Mouse (Mus musculus) heart, embryonic 15.5 days (tissue): ENCODE results near the gene Kri1. TPM values are rescaled to one million over a fixed set of nuclear protein-coding genes. Genes with fewer than 3 reads are reported as not detected.
A peak's percentile ranks its signal among the peaks of the same experiment; 100 is the strongest.

Source experiments
- ATAC-seq: fragments of 200-750 bp; cut with Nextera tagmentation; replicated peaks from 2 replicates; pipeline ENCODE4 v1.8.0; 2017; ENCODE audit warnings: low read depth, moderate TSS enrichment; ENCODE audit not compliant: insufficient number of reproducible peaks, insufficient read depth, low FRiP score
- H3K27ac ChIP-seq: fragments of 300-500 bp; sonication (generic); 2 replicates; pipeline ENCODE4 v1.5.1; 2015; ENCODE audit warnings: mild to moderate bottlenecking, inconsistent platforms
- H3K27me3 ChIP-seq: fragments of 300-500 bp; sonication (generic); 2 replicates; pipeline ENCODE4 v1.6.1; 2015; ENCODE audit warnings: inconsistent platforms
- H3K36me3 ChIP-seq: fragments of 300-500 bp; sonication (generic); 2 replicates; pipeline ENCODE4 v1.6.1; 2015; ENCODE audit warnings: mild to moderate bottlenecking, inconsistent platforms
- H3K4me1 ChIP-seq: fragments of 300-500 bp; sonication (generic); replicated peaks from 2 replicates; pipeline ENCODE4 v1.6.1; 2015; ENCODE audit warnings: inconsistent platforms
- H3K4me2 ChIP-seq: fragments of 300-500 bp; sonication (generic); 2 replicates; pipeline ENCODE4 v1.6.1; 2015; ENCODE audit warnings: inconsistent platforms, mild to moderate bottlenecking, moderate library complexity
- H3K4me3 ChIP-seq: fragments of 300-500 bp; sonication (generic); 2 replicates; pipeline ENCODE4 v1.5.1; 2015; ENCODE audit warnings: mild to moderate bottlenecking, inconsistent platforms
- H3K9ac ChIP-seq: fragments of 300-500 bp; sonication (generic); 2 replicates; pipeline ENCODE4 v1.6.1; 2015; ENCODE audit warnings: mild to moderate bottlenecking, inconsistent platforms
- H3K9me3 ChIP-seq: fragments of 300-500 bp; sonication (generic); replicated peaks from 2 replicates; pipeline ENCODE4 v1.6.1; 2016; ENCODE audit warnings: inconsistent platforms
- WGBS: fragments of 180-500 bp; shearing (Covaris S2); methylation state at CpG from one replicate; pipeline ENCODE4 v1.1.7; 2015; ENCODE audit warnings: mixed read lengths; 5-methylcytosine and 5-hydroxymethylcytosine counted together
- polyA plus RNA-seq: library from polyadenylated mRNA; unstranded; fragments of >200 nt; fragmentation: Nextera tagmentation; extraction: Ambion mirVana; gene quantifications from 2 replicates; pipeline ENCODE4 v1.2.1, GENCODE M21; 2015

Kri1 gene
- polyA plus RNA-seq, 1 experiment from 2014 or later = 10.4 TPM

DNA sequence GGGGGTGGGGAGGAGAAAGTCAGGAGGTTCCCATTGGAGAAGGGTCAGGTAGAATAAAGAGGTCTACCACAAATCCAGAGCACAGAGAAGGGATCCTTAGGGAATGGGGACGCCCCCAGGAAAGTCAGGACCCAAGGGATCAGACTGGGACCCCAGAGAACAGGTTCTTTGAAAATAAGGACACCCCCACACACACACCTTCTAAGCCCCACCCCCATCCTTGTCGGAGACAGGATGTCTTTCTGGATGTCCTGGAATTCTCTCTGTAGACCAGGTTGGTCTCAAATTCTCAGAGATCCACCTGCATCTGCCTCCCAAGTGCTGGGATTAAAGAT, 1.5 kb upstream of the Kri1 start:
- H3K9ac ChIP-seq = no peak overlapping the region

DNA sequence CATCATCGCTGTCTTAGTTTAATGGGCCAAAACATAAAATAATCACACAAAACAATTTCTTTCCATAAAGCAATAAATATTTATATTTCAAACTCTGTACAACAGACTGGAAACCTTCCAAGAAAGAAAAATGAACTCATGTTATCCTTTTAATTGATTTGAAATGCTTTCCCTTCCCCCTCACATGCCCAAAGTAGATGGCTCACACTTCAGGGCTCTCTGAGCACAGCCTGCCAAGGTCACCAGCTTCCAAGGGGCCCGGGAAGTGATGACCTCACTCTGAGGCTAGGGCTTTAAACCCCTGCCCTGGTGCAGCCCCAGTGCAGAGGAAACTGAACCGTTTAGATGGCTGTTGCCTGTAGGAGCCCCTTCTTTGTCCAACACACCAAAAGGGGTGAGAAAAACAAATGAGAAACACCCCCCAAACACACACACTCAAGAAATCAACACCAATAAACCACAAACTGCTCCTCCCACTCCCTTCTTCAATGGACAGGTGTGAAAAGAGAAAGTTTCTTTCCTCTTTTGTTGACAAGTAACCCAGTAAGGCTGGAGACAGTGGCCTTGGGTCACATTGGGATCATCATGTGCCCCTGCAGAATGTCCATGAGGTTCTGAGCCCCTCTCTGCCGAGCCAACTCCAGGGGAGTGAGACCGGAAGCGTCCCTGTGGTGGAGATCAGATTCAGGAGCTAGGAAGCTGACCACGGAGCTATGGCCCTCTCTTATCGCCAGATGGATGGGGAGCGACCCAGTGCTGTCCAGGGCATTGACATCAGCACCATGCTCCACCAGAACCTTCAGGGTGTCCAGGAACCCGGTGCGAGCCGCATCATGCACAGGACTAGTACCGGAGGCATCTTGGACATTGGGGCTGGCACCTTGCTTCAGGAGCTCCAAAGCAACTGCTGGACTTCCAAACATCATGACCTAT, 901 bp upstream of the Kri1 start:
- ATAC-seq = no peak
- Histone ChIP-seq H3K9ac (peak overlapping the region; percentile 49), H3K27me3 (no peaks in the 10 kb centered on the region), H3K4me3 (peak overlapping the region; percentile 78), H3K9me3 (no peaks in the 10 kb centered on the region), H3K4me1 (peaks cover 35% of the 10 kb centered on the region), H3K27ac (peak overlapping the region; percentile 94), H3K4me2 (peak overlapping the region; percentile 74), H3K36me3 (peaks cover 10% of the 10 kb centered on the region; the same call in 1 of the 2 replicates)
- WGBS = 66% methylated on average over 13 of the region's 13 CpGs

More for the DNA sequence above, 1.5 kb upstream of the Kri1 start:
- ATAC-seq = no peak
- H3K36me3 ChIP-seq = peaks cover 4% of the 10 kb centered on the region; the same call in 1 of the 2 replicates
- peak overlapping the region; percentile 74 for H3K4me2 ChIP-seq
- peak overlapping the region; percentile 78 for H3K4me3 ChIP-seq
- peaks cover 35% of the 10 kb centered on the region for H3K4me1 ChIP-seq
- H3K9me3 ChIP-seq = no peaks in the 10 kb centered on the region
- 72% methylated on average over 2 of the region's 2 CpGs for WGBS
- H3K27ac ChIP-seq = peak overlapping the region; percentile 94; the same call in 1 of the 2 replicates
- H3K27me3 ChIP-seq = no peaks in the 10 kb centered on the region

DNA sequence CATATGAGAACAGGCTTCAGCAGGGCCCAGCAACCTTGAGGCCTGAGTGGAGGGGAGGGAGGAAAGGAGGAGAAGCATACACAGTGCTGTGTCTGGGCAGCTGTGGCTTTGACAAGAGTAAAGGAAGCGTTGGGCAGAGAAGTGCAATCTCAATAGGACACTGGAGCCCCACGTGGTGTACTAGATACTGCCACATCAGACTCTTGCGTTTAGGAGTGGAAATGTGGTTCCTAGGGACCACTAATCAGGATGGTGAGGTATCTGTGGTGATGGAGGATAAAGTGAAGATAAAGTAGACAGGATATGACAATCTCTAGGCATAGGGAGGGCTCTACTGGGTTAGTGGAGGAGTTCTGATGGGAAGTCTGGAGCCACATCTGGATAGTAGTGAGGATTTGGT, 1.0 kb downstream of the Kri1 start:
- peak overlapping the region; percentile 79 for H3K4me2 ChIP-seq
- H3K9me3 ChIP-seq = no peaks in the 10 kb centered on the region
- peak overlapping the region; percentile 78 for H3K4me3 ChIP-seq
- peak overlapping the region; percentile 77; the same call in 1 of the 2 replicates for H3K9ac ChIP-seq
- H3K4me1 ChIP-seq = peaks cover 35% of the 10 kb centered on the region
- no peak overlapping the region for H3K27ac ChIP-seq
- no peaks in the 10 kb centered on the region for H3K27me3 ChIP-seq
- peaks cover 23% of the 10 kb centered on the region for H3K36me3 ChIP-seq
- ATAC-seq = no peak
- 36% methylated on average over 3 of the region's 3 CpGs for WGBS

GRCm38 (mm10) chr9:21283994-21284393, 3.8 kb downstream of the Kri1 start:
- Histone ChIP-seq H3K9me3 (no peaks in the 10 kb centered on the region), H3K9ac (no peak overlapping the region), H3K4me3 (no peak overlapping the region), H3K36me3 (peaks cover 49% of the 10 kb centered on the region), H3K27me3 (no peaks in the 10 kb centered on the region), H3K27ac (no peak overlapping the region), H3K4me2 (no peak overlapping the region), H3K4me1 (peaks cover 17% of the 10 kb centered on the region)
- no peak for ATAC-seq
- 83% methylated on average over 3 of the region's 3 CpGs for WGBS

DNA sequence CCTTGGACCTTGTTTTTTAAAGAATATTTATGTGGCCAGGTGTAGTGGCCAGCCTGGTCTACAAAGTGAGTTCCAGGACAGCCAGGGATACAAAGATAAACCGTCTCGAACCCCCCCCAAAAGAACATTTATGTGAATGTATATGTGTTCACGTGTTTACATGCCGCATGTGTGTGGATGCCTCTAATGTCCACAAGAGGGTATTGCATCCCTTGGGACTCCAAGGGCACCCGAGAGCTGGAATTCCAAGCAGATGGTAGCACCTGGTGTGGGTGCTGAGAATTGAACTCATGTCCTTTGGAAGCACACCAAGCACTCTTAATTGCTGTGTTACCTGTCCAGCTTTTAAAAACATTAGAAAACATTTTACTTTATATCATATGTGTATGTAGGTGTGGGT, 4.2 kb downstream of the Kri1 start:
- Histone ChIP-seq H3K4me1 (peaks cover 13% of the 10 kb centered on the region), H3K27ac (no peak overlapping the region), H3K27me3 (no peaks in the 10 kb centered on the region), H3K9me3 (no peaks in the 10 kb centered on the region), H3K4me3 (no peak overlapping the region), H3K4me2 (no peak overlapping the region), H3K9ac (no peak overlapping the region), H3K36me3 (peaks cover 53% of the 10 kb centered on the region)
- no peak for ATAC-seq
- WGBS = 90% methylated on average over 5 of the region's 5 CpGs

DNA sequence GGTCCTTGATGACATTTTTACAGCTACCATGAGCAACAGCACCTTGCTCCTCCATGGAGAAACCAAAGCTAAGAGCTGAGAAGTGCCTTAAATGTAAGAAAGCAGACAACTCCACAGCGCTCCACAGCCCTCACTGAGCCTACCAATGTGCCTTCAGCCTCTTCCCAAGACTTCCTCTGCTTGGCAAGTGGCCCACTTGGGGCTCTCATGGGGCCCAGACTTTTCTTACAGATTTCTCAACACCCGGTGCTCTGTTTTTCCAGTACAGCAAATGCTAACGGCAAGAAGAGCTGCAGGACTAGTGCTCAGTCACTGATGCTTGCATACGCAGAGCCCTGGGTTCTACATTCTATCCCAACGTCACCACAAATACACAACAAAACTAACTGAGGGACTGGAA, 10.0 kb downstream of the Kri1 start:
- no peak overlapping the region for H3K4me2 ChIP-seq
- 90% methylated on average over 5 of the region's 5 CpGs for WGBS
- H3K4me1 ChIP-seq = peaks cover 19% of the 10 kb centered on the region
- no peak for ATAC-seq
- H3K27ac ChIP-seq = no peak overlapping the region
- no peak overlapping the region for H3K9ac ChIP-seq
- no peaks in the 10 kb centered on the region for H3K9me3 ChIP-seq
- H3K4me3 ChIP-seq = no peak overlapping the region
- H3K27me3 ChIP-seq = no peaks in the 10 kb centered on the region
- H3K36me3 ChIP-seq = peaks cover 91% of the 10 kb centered on the region

GRCm38 (mm10) chr9:21276307-21276706, 11.5 kb downstream of the Kri1 start:
- H3K4me3 ChIP-seq = no peak overlapping the region
- no peaks in the 10 kb centered on the region for H3K27me3 ChIP-seq
- no peak for ATAC-seq
- no peak overlapping the region for H3K4me2 ChIP-seq
- H3K9me3 ChIP-seq = no peaks in the 10 kb centered on the region
- H3K27ac ChIP-seq = no peak overlapping the region
- H3K9ac ChIP-seq = no peak overlapping the region
- peaks cover 92% of the 10 kb centered on the region for H3K36me3 ChIP-seq
- H3K4me1 ChIP-seq = peaks cover 19% of the 10 kb centered on the region
- 85% methylated on average over 8 of the region's 8 CpGs for WGBS

- Histone ChIP-seq H3K36me3 (peaks cover 92% of the 10 kb centered on the region), H3K9me3 (no peaks in the 10 kb centered on the region), H3K9ac (no peak overlapping the region), H3K4me3 (no peak overlapping the region), H3K4me2 (no peak overlapping the region), H3K27me3 (no peaks in the 10 kb centered on the region), H3K4me1 (peaks cover 19% of the 10 kb centered on the region), H3K27ac (no peak overlapping the region)
- no peak for ATAC-seq
- WGBS = 82% methylated on average over 12 of the region's 12 CpGs
Measured at GRCm38 (mm10) chr9:21275727-21276126, 12.0 kb downstream of the Kri1 start.

DNA sequence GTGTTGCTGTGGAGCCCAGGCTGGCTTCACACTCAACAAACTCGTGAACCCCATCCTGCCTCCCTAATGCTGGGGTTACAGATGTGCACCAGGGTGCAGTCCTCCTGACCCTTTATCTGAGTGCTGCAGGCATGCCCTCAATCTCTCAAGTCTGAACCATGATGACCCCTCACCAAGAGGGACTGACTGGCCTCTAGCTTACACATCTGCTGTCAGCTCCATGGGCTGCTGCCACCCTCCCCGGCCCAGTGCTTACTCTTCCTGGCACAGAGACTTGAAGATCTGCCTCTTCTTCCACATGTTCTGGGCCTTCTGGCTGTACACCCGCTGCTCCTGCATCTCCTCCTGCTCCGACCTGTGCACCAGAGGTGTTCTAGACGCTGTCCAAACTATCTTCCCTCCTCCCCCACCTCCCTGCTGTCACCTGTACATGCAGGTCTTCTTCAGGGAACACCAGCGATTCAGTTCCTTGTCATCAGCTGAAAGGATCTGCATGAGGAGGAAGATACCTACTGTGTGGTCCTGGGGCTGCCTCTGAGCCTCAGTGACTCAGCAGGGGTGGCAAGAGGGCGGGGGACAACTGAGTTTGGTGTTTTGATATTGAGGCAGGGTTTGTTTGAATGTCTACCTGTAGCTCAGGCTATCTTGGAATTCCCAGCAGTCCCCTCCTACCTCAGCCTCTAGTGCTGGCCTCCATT, 12.6 kb downstream of the Kri1 start:
- no peak for ATAC-seq

GRCm38 (mm10) chr9:21274336-21274735, 13.4 kb downstream of the Kri1 start:
- Histone ChIP-seq H3K36me3 (peaks cover 93% of the 10 kb centered on the region), H3K27ac (peak overlapping the region; percentile 38)
- 51% methylated on average over 3 of the region's 3 CpGs for WGBS

More for the DNA sequence above, 12.6 kb downstream of the Kri1 start:
- Histone ChIP-seq H3K27me3 (no peaks in the 10 kb centered on the region), H3K9me3 (no peaks in the 10 kb centered on the region), H3K4me3 (no peak overlapping the region), H3K36me3 (peaks cover 93% of the 10 kb centered on the region), H3K9ac (no peak overlapping the region), H3K4me2 (no peak overlapping the region), H3K27ac (peak overlapping the region; percentile 38; the same call in 1 of the 2 replicates), H3K4me1 (peaks cover 19% of the 10 kb centered on the region)
- WGBS = 77% methylated on average over 7 of the region's 7 CpGs

DNA sequence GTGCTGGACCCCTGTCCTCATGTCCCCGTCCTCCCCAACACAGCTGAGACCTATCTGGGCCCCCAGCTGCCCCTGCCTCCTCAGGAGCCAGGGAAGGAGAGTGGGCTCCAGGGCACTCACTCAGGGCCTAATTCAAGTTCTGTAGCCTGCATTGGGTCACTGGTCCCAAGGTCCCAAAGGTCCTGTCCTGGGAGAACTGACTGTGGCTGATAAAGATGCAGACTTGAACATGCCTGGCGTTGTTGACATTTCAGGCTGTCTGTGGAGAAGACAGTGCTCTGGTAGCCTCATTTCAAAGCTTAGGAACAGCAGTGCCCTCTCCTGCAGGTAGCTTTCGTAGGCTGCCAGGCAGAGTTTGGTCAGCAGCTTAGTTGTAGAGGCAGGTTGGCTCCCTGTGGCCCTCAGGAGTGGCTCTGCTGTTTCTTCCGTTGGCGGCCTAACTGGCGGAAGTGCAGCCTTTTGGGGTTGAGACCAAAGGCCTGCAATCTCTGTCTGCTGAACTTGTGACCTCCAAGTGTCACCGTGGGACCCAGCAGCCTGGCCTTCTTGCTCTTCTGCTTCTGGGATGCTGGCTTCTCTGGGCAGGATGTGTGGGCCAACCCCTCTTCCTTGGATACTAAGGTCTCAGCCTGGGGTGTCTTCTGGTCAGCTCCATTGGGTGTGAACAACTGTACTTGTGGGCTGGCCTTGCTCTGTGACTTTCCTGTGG, 14.1 kb downstream of the Kri1 start:
- no peak for ATAC-seq
- 59% methylated on average over 7 of the region's 7 CpGs for WGBS
- Histone ChIP-seq H3K9me3 (no peaks in the 10 kb centered on the region), H3K4me1 (peaks cover 19% of the 10 kb centered on the region), H3K4me3 (no peak overlapping the region), H3K27me3 (no peaks in the 10 kb centered on the region), H3K9ac (no peak overlapping the region), H3K27ac (peak overlapping the region; percentile 38; the same call in 1 of the 2 replicates), H3K4me2 (no peak overlapping the region), H3K36me3 (peaks cover 93% of the 10 kb centered on the region)

More at GRCm38 (mm10) chr9:21274336-21274735, 13.4 kb downstream of the Kri1 start:
- Histone ChIP-seq H3K4me2 (no peak overlapping the region), H3K9ac (no peak overlapping the region), H3K9me3 (no peaks in the 10 kb centered on the region), H3K27me3 (no peaks in the 10 kb centered on the region), H3K4me1 (peaks cover 19% of the 10 kb centered on the region), H3K4me3 (no peak overlapping the region)
- 0 out of 2 replicates have a peak, but pooled peaks have one; percentile 34 for ATAC-seq
